Mouse (Mus musculus) CH12.LX (cell line): Measurements from ENCODE around the gene Zfp36. TPM values are rescaled to one million over a fixed set of nuclear protein-coding genes. Genes with fewer than 3 reads are reported as not detected.

Experiments
- DNase-seq: peaks from one replicate; pipeline ENCODE4 v3.0.0-alpha.2; 2013; ENCODE audit errors: extremely low read depth
- H3K27ac ChIP-seq: 2 replicates; pipeline ENCODE4 v1.5.1; 2012; ENCODE audit warnings: low read depth, mild to moderate bottlenecking, control low read depth, moderate library complexity; ENCODE audit not compliant: insufficient read depth
- H3K27me3 ChIP-seq: replicated peaks from 2 replicates; pipeline ENCODE3; 2012; ENCODE audit warnings: inconsistent platforms
- H3K36me3 ChIP-seq, 2 experiments: replicated peaks in 1 of 2; 2 replicates each; pipeline versions ENCODE3 to v1.6.1; 2012; ENCODE audit warnings: inconsistent platforms in 1 of 2, low read length in 1 of 2, mild to moderate bottlenecking in 1 of 2, mixed read lengths in 1 of 2, moderate library complexity in 1 of 2; ENCODE audit not compliant: control insufficient read depth in 1 of 2, insufficient read depth in 1 of 2
- H3K4me1 ChIP-seq, 2 experiments: 2 replicates each; pipeline ENCODE4 v1.6.1; 2012; ENCODE audit warnings: inconsistent platforms in 1 of 2, moderate library complexity in 1 of 2; ENCODE audit not compliant: insufficient read depth in 2 of 2, control insufficient read depth in 1 of 2
- H3K4me2 ChIP-seq: 2 replicates; pipeline ENCODE4 v1.6.1; 2012; ENCODE audit warnings: low read depth, mild to moderate bottlenecking, control low read depth; ENCODE audit not compliant: poor library complexity, insufficient read depth, severe bottlenecking
- H3K4me3 ChIP-seq, 3 experiments: fragments of 150-350 bp in 1 of 3; sonication (generic) in 1 of 3; replicated peaks in 1 of 3; 2 replicates each; pipeline versions ENCODE3 to v1.5.1; 2011 to 2012; ENCODE audit warnings: low read depth in 2 of 3, low read length in 2 of 3, mild to moderate bottlenecking in 2 of 3, moderate library complexity in 2 of 3, control low read depth in 1 of 3, improper control_type of control experiment in 1 of 3, inconsistent platforms in 1 of 3, mixed read lengths in 1 of 3; ENCODE audit not compliant: poor library complexity in 1 of 3
- H3K79me2 ChIP-seq: replicated peaks from 2 replicates; pipeline ENCODE4 v1.6.1; 2012; ENCODE audit warnings: mild to moderate bottlenecking, moderate library complexity; ENCODE audit not compliant: control insufficient read depth, poor library complexity, insufficient read depth, severe bottlenecking; ENCODE audit errors: extremely low read depth
- H3K9ac ChIP-seq: 2 replicates; pipeline ENCODE4 v1.6.1; 2012; ENCODE audit warnings: low read depth, mild to moderate bottlenecking, control low read depth, moderate library complexity; ENCODE audit not compliant: insufficient read depth
- H3K9me3 ChIP-seq: replicated peaks from 2 replicates; pipeline ENCODE3; 2012; ENCODE audit warnings: low read length, inconsistent platforms, mixed read lengths
- BHLHE40 ChIP-seq: IDR thresholded peaks from 2 replicates; pipeline ENCODE4 v1.6.1; 2011; ENCODE audit warnings: mild to moderate bottlenecking, low read depth, low read length, improper control_type of control experiment
- CHD1 ChIP-seq: IDR thresholded peaks from 2 replicates; pipeline ENCODE4 v1.6.1; 2012; ENCODE audit warnings: low read depth, low read length, improper control_type of control experiment, inconsistent platforms
- ELF1 ChIP-seq: IDR thresholded peaks from 2 replicates; pipeline ENCODE4 v1.6.1; 2014; ENCODE audit warnings: low read depth, mild to moderate bottlenecking, inconsistent platforms, low read length, improper control_type of control experiment
- HCFC1 ChIP-seq: IDR thresholded peaks from 2 replicates; pipeline ENCODE4 v1.6.1; 2012; ENCODE audit warnings: low read depth, mild to moderate bottlenecking, inconsistent platforms, low read length, improper control_type of control experiment
- IRF4 ChIP-seq: IDR thresholded peaks from 2 replicates; pipeline ENCODE4 v1.6.1; 2014; ENCODE audit warnings: low read depth, mild to moderate bottlenecking, inconsistent platforms, low read length, improper control_type of control experiment
- JUND ChIP-seq: conservative IDR thresholded peaks from 2 replicates; pipeline ENCODE4 v1.6.1; 2011; ENCODE audit warnings: low read depth, low read length, improper control_type of control experiment
- KAT2A ChIP-seq: IDR thresholded peaks from 2 replicates; pipeline ENCODE4 v1.6.1; 2012; ENCODE audit warnings: low read length, improper control_type of control experiment, inconsistent platforms; ENCODE audit not compliant: insufficient replicate concordance
- MAX ChIP-seq: IDR thresholded peaks from 2 replicates; pipeline ENCODE4 v1.6.1; 2011; ENCODE audit warnings: low read length, improper control_type of control experiment
- NRF1 ChIP-seq: IDR thresholded peaks from 2 replicates; pipeline ENCODE4 v1.6.1; 2014; ENCODE audit warnings: low read depth, mild to moderate bottlenecking, inconsistent platforms, low read length, improper control_type of control experiment, moderate library complexity
- POLR2AphosphoS2 ChIP-seq: IDR thresholded peaks from 2 replicates; pipeline ENCODE4 v1.6.1; 2011; ENCODE audit warnings: low read depth, low read length, improper control_type of control experiment
- RAD21 ChIP-seq: IDR thresholded peaks from 2 replicates; pipeline ENCODE4 v1.6.1; 2011; ENCODE audit warnings: low read depth, mild to moderate bottlenecking, low read length, improper control_type of control experiment, moderate library complexity
- RCOR1 ChIP-seq: conservative IDR thresholded peaks from 2 replicates; pipeline ENCODE4 v1.6.1; 2012; ENCODE audit warnings: low read depth, mild to moderate bottlenecking, inconsistent platforms, low read length, improper control_type of control experiment
- SIN3A ChIP-seq: IDR thresholded peaks from 2 replicates; pipeline ENCODE4 v1.6.1; 2012; ENCODE audit warnings: low read length, improper control_type of control experiment, inconsistent platforms
- USF1 ChIP-seq: IDR thresholded peaks from 2 replicates; pipeline ENCODE4 v1.6.1; 2014; ENCODE audit warnings: low read depth, mild to moderate bottlenecking, inconsistent platforms, low read length, improper control_type of control experiment
- USF2 ChIP-seq: conservative IDR thresholded peaks from 2 replicates; pipeline ENCODE4 v1.6.1; 2011; ENCODE audit warnings: low read depth, low read length, improper control_type of control experiment
- ZKSCAN1 ChIP-seq: IDR thresholded peaks from 2 replicates; pipeline ENCODE4 v1.6.1; 2012; ENCODE audit warnings: low read depth, inconsistent platforms, low read length, improper control_type of control experiment, borderline replicate concordance
- ZMIZ1 ChIP-seq: IDR thresholded peaks from 2 replicates; pipeline ENCODE4 v1.6.1; 2012; ENCODE audit warnings: low read depth, mild to moderate bottlenecking, inconsistent platforms, low read length, improper control_type of control experiment
- ZNF384 ChIP-seq: IDR thresholded peaks from 2 replicates; pipeline ENCODE4 v1.6.1; 2012; ENCODE audit warnings: low read depth, low read length, improper control_type of control experiment, inconsistent platforms
- dilution Hi-C: fragments of 300-500 bp; cut with MboI; formaldehyde crosslinking; loops from 2 replicates; pipeline ENCODE4 v1.14.3; 2020; ENCODE audit warnings: low sequenced_read_pairs; ENCODE audit not compliant: extremely low pct_unique_long_range_greater_than_20kb, extremely low pct_ligation_motif_present
- in situ Hi-C: fragments of 300-500 bp; cut with MboI; formaldehyde crosslinking; loops from 3 replicates; pipeline ENCODE4 v1.14.3; 2019; ENCODE audit warnings: low sequenced_read_pairs, low pct_ligation_motif_present, low pct_unique_long_range_greater_than_20kb, mixed read lengths
- polyA plus RNA-seq: library from polyadenylated mRNA; unstranded; fragments of >175 nt; gene quantifications from 2 replicates; pipeline ENCODE4 v1.2.1, GENCODE M21; 2012; ENCODE audit warnings: low read depth; ENCODE audit not compliant: insufficient read length
- total RNA-seq, 2 experiments: library from RNA; depleted of rRNA; stranded (reverse); fragments of 300-350 nt in 1 of 2; fragments of >200 nt in 1 of 2; gene quantifications; 2 replicates each; pipeline ENCODE4 v1.2.3; 2012 to 2014

Zfp36 gene
- total and polyA plus RNA-seq, 3 experiments, result 1.9 to 9.9 (median 2.8) TPM

DNA sequence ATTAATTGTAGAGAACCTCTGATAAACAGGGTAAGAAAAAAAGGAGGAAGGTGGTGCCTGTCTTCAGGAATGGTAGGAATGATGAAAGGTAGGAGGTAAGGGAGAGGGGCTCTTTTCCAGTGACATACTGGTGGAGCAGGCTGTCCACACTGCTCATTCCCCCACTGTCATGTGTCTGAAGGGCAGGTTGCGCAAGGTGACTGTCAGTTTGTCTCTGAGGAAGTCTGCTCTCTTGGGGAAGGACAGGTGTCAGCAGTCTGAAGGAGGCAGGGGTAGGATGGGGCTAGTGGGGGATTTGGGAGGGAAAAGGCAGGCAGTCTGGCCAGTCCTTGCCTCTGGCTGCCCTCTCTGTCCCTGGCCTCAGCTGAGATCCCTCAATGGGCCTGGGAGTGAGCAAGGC, 21.0 kb upstream of the Zfp36 start:
- H3K27me3 ChIP-seq, result no peaks in the 10 kb centered on the region

DNA sequence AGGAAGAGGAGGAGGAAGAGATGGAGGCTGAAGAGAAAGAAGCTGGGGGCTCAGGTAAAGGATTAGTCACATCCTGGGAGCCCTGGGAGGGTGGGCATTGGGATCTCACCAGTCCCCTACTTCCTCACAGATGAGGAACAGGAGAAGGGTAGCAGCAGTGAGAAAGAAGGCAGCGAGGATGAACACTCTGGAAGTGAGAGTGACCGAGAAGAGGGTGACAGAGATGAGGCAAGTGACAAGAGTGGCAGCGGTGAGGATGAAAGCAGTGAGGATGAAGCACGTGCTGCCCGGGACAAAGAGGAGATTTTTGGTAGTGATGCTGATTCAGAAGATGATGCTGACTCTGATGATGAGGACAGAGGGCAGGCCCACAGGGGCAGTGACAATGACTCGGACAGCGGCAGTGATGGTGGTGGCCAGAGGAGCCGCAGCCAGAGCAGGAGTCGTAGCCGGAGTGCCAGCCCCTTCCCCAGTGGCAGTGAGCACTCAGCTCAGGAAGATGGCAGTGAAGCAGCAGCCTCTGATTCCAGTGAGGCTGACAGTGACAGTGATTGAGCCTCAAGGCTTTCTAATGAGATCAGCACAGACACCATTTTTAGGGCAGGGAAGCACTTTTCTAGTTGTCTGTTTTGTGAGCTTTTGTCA, 18.8 kb upstream of the Zfp36 start:
- no peak overlapping the region for H3K27ac ChIP-seq
- no peak for TF ChIP-seq HCFC1
- TF ChIP-seq POLR2AphosphoS2, result peak; percentile 57; the same call in 1 of the 2 replicates
- no peak overlapping the region for H3K4me3 ChIP-seq
- 0 out of 4 replicates have a peak, but pooled peaks cover 0 to 1% of the 10 kb centered on the region in 2 experiments for H3K4me1 ChIP-seq
- no peaks in the 10 kb centered on the region for H3K27me3 ChIP-seq
- H3K9me3 ChIP-seq, result no peaks in the 10 kb centered on the region
- no peak overlapping the region for H3K9ac ChIP-seq
- peaks cover 5% of the 10 kb centered on the region; the same call in 1 of the 2 replicates for H3K79me2 ChIP-seq
- dilution Hi-C loops (no loop called here), in situ Hi-C loops (no loop called here)
- peaks cover 73 to 89% of the 10 kb centered on the region in 2 experiments for H3K36me3 ChIP-seq
- H3K4me2 ChIP-seq, result no peak overlapping the region
- no peak for DNase-seq

More for the DNA sequence above, 21.0 kb upstream of the Zfp36 start:
- no peak for DNase-seq
- Histone ChIP-seq H3K4me3 (no peak overlapping the region), H3K79me2 (no peaks in the 10 kb centered on the region), H3K4me1 (no peaks in the 10 kb centered on the region), H3K4me2 (no peak overlapping the region), H3K36me3 (peaks cover 82 to 94% of the 10 kb centered on the region in 2 experiments), H3K9ac (no peak overlapping the region), H3K9me3 (no peaks in the 10 kb centered on the region), H3K27ac (no peak overlapping the region)
- dilution Hi-C loops, result no loop called here
- TF ChIP-seq USF2, result no peak
- TF ChIP-seq RAD21, result no peak
- no peak for TF ChIP-seq JUND
- no peak for TF ChIP-seq HCFC1
- TF ChIP-seq SIN3A, result no peak
- TF ChIP-seq KAT2A, result no peak
- TF ChIP-seq ZKSCAN1, result no peak
- TF ChIP-seq ZNF384, result no peak
- no peak for TF ChIP-seq CHD1
- TF ChIP-seq IRF4, result no peak
- TF ChIP-seq BHLHE40, result no peak
- TF ChIP-seq ZMIZ1, result no peak
- TF ChIP-seq ELF1, result no peak
- TF ChIP-seq POLR2AphosphoS2, result no peak
- no peak for TF ChIP-seq NRF1
- no peak for TF ChIP-seq RCOR1
- TF ChIP-seq USF1, result no peak
- no peak for TF ChIP-seq MAX
- in situ Hi-C loops, result no loop called here
